Mouse (Mus musculus): Measurements from ENCODE around the gene Otud7b.

Otud7b gene

DNA sequence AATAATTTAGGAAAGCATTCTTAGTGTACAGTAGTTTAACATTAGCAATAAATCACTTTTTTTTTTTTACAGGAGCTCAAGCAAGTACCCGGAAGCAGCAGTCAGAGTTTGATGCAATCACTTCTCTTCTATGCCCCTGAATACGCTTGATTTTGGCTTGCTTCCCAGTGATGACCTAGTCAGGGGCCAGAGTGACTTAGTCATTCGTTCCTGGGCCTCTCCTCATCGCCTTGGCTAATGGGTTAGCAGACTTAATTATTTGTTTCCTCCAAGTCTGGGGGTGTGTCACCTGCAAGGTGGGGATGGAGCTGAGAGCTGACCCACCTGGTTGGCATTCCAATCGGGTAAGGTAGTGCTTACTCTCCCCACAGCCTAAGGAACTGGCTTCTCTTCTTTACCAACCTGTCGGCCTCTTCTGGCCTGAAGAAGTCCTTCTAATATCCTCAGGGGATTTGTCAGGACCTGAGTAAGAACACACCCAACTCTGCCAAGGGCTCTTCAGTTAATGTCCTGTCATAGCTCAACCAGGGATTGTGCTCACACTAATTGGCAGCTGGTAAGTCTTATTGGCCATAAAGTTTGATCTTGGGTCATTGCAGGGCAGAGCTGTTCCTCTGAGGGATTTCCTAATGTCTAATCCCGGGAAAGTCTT is 5.6 kb upstream of the Otud7b start:
- ChIA-PET POLR2A (interaction anchor here in 2 of 4 experiments (0.8 to 1.7 kb wide), 6 partner anchors 14 to 121 kb away, joined by 3 to 5 read pairs (median 4); partner anchors contain the start of genes Bola1 (in 1 of the 2), Hist2h2ab (in 1 of the 2), Hist2h2ac (in 1 of the 2) and Hist2h2be (in 1 of the 2)), CTCF (no interaction called here)

DNA sequence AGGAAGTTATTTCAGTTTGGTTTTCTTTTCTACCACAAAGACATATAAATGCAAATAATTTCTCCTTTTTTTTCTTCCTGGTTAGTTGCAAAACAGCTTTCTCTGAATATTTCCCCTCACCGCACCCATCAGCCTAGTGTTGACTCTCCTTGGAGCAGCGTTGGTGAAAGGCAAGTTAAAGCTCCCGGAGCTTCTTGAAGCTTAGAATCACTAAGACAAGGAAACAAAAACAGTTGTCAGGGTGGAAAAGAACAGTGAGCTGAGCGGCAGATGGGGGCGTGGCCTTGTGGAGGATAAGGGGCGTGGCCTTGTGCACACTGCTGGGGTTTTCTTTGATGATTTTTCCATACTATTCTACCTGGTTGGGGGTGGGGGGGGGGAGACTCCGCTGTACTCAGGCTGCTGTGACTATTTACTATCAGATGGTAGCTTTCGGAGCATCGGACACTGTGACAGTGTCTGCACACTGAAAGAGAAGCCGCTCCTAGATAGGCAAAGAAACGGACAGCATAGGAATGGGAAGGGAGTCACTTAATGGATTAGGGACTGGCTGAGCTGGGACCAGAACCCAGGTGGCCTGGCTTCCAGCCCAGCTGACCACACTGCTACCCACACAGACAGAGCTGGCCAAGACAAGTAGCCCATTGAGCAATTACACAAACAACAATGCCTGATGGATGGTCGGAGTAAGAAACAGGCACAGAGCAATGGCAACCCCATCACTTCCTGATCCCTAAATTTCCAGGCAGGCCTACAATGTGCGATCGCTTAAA is 2.0 kb upstream of the Otud7b start:
- CTCF ChIA-PET: interaction anchor here (0.5 to 2.4 kb wide), 10 partner anchors 9 to 251 kb away, joined by 3 to 13 read pairs (median 4); no protein-coding TSS in a partner anchor

DNA sequence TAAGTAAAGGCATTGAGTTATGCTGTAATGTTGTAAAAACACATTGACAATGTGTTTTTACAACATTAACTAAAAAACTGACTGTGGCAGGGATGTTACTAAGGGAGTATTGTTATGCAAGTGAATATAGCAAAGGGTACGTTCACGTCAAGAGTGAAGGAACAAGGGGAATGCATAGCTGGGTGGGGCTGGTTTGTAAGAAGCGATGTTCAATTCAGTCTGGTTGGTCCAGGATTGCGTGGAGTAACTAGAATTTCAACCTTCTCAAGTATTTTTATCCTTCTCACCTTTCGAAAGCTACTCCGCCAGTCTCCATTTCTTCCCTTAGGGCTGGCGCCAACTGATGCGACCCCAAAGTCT is 446 bp upstream of the Otud7b start:
- ChIA-PET POLR2A (interaction anchor here (0.5 to 3.9 kb wide), 44 partner anchors 8 to 593 kb away, joined by 3 to 18 read pairs (median 4); partner anchors contain the start of genes Bola1 (in 2 of the 4), Hist2h2ab (in 2 of the 4), Hist2h2ac (in 2 of the 4) and Hist2h2be (in 2 of the 4)), CTCF (interaction anchor here in 2 of 4 experiments (1.2 to 1.3 kb wide), 3 partner anchors 10 to 38 kb away, joined by 3 to 4 read pairs (median 4); no protein-coding TSS in a partner anchor)

More for the DNA sequence above, 2.0 kb upstream of the Otud7b start:
- POLR2A ChIA-PET: interaction anchor here (0.5 to 3.9 kb wide), 46 partner anchors 9 to 708 kb away, joined by 3 to 18 read pairs (median 4); partner anchors contain the start of genes Bola1 (in 2 of the 4), Hist2h2ab (in 2 of the 4), Hist2h2ac (in 2 of the 4) and Hist2h2bb (in 2 of the 4)

GRCm38 (mm10) chr3:96105232-96105747 is 963 bp downstream of the Otud7b start:
- CTCF ChIA-PET: interaction anchor here in 1 of 4 experiments (0.7 to 1.0 kb wide), 2 partner anchors 11 to 12 kb away, joined by 4 to 5 read pairs; no protein-coding TSS in a partner anchor
- POLR2A ChIA-PET: interaction anchor here (0.7 to 3.2 kb wide), 23 partner anchors 9 to 157 kb away, joined by 3 to 18 read pairs (median 3); partner anchors contain the start of genes Hist2h4 (in 1 of the 4) and Vps45 (in 1 of the 4)

- POLR2A ChIA-PET: interaction anchor here in 2 of 4 experiments (0.7 to 2.7 kb wide), 6 partner anchors 10 to 156 kb away, joined by 3 to 13 read pairs (median 3); no protein-coding TSS in a partner anchor
- CTCF ChIA-PET: no interaction called here
Observed at GRCm38 (mm10) chr3:96106151-96106550, 1.8 kb downstream of the Otud7b start.

DNA sequence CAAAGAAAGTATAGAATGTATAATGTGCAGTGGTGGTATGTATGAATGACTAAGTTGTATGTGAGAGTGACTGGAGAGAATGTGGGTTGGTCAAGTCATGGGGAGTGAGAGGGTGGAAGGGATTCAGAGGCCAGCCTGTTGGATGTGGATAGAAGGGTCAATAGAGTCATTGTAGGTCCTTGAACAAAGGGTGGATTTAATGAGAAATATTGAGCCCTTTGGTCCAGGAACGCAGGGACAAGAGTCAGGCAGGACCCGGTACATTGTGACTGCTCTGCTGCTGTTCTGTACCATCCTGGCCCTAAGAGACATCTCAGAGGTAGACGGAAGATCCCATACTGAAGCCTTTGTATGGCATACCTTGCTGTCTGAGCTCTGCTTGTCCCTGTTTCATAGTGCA is 4.0 kb downstream of the Otud7b start:
- CTCF ChIA-PET: interaction anchor here in 1 of 4 experiments (1.2 kb wide), 1 partner anchor 40 kb away, joined by 3 read pairs; no protein-coding TSS in a partner anchor
- POLR2A ChIA-PET: interaction anchor here in 1 of 4 experiments (0.8 to 1.4 kb wide), 2 partner anchors 24 to 38 kb away, joined by 3 to 4 read pairs; no protein-coding TSS in a partner anchor

GRCm38 (mm10) chr3:96113251-96113650 is 8.9 kb downstream of the Otud7b start:
- CTCF ChIA-PET: interaction anchor here in 1 of 4 experiments (0.7 kb wide), 1 partner anchor 11 kb away, joined by 3 read pairs; no protein-coding TSS in a partner anchor
- POLR2A ChIA-PET: interaction anchor here in 3 of 4 experiments (0.5 to 1.5 kb wide), 10 partner anchors 9 to 156 kb away, joined by 3 to 8 read pairs (median 4); partner anchors contain the start of genes Otud7b (in 2 of the 3), Hist2h2bb (in 1 of the 3) and Hist2h4 (in 1 of the 3)

DNA sequence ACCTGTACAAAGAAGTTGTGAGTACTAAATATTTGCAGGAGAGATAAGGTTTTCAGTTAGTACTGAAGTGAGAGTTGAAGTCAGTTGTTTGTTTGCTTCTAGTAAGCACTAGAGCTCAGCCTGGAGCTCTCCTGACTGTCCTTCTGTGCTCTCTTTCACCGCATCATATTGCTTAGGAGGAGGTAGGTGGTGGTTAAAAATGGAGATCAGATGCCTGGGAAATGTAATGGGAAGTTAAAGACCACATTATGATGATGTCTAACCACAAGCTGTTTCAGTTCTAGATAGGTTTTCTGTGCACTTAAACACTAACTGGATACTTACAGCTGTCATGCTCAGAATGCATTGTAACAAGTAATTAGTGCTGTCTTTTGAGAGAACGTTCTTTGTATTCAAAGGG is 13.8 kb downstream of the Otud7b start:
- POLR2A ChIA-PET: interaction anchor here in 2 of 4 experiments (1.0 to 1.7 kb wide), 6 partner anchors 9 to 52 kb away, joined by 3 to 7 read pairs (median 4); partner anchors contain the start of gene Otud7b (in 2 of the 2)

DNA sequence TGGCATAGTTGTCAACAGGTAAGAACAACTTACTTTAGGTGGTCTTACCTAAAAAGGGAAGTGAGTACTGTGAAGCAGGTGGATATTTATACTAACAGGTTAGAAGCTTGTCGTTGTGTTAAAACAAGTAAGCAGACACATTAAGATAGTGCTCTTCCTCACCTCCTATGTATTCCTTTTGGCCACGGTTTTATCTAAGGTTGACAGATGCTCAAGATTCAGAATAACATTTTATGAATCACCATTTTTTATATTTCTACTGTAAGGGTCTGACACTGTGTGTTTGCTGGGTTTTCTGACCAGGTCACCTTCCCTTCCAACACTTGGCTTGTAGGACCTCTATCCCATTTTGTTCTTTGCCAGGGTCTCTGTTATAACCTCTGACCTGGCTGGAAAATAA is 14.4 kb downstream of the Otud7b start:
- POLR2A ChIA-PET: interaction anchor here in 2 of 4 experiments (0.6 to 1.7 kb wide), 9 partner anchors 9 to 139 kb away, joined by 3 to 7 read pairs (median 3); partner anchors contain the start of gene Otud7b (in 2 of the 2)
- CTCF ChIA-PET: interaction anchor here in 1 of 4 experiments (0.6 kb wide), 1 partner anchor 28 kb away, joined by 4 read pairs; no protein-coding TSS in a partner anchor

More for the DNA sequence above, 13.8 kb downstream of the Otud7b start:
- CTCF ChIA-PET: no interaction called here

DNA sequence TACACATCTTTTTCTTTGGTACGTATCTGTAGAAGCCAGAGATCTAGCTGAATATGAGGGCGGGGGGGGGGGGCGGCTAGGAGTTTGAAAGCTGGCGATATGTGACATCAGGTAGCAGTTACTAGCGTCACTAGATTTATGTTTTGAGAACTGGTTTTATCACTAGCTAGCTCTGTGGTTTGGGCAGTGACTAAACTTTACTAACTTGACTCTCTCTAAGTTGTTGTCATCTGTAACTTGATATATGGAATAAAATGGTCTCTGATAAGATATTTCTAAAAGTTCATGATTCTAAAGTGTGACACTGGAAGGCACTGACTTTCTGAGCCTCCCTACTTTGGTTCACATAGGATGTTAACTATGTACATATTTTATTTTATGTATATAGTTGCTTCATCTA is 19.9 kb downstream of the Otud7b start:
- ChIA-PET CTCF (no interaction called here), POLR2A (interaction anchor here in 3 of 4 experiments (0.6 to 1.1 kb wide), 4 partner anchors 21 to 506 kb away, joined by 3 to 4 read pairs (median 3); partner anchors contain the start of genes Bola1 (in 1 of the 3) and Hist2h2ab (in 1 of the 3))

DNA sequence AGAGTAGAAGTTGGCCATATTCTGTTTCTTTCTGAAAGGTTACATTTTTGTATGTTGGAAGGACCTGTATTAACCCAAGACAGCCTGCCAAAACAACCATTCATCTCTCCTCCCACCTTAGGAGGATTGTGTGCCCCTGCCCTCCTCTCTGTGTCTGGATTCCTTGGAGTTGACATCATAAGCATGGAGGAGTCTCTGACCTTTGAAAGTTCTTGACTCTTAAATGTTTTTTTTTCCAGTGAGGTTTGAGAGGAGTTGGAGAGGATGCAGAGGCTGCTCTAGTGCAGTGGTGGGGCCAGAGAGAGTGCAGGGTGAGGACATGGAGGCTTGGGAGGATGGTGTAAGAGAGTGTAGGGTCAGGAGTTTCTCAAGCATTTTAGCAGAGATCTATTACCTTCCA is 23.8 kb downstream of the Otud7b start:
- ChIA-PET POLR2A (interaction anchor here in 1 of 4 experiments (1.1 kb wide), 1 partner anchor 141 kb away, joined by 4 read pairs; the partner anchor contains the start of gene Hist2h2bb), CTCF (no interaction called here)

GRCm38 (mm10) chr3:96132478-96132877 is 28.2 kb downstream of the Otud7b start:
- POLR2A ChIA-PET: interaction anchor here in 3 of 4 experiments (0.6 to 1.8 kb wide), 8 partner anchors 14 to 146 kb away, joined by 3 to 6 read pairs (median 3); partner anchors contain the start of genes Mtmr11 (in 1 of the 3) and Vps45 (in 1 of the 3)
- CTCF ChIA-PET: interaction anchor here in 1 of 4 experiments (1.2 to 2.0 kb wide), 2 partner anchors 15 to 52 kb away, joined by 3 to 7 read pairs; no protein-coding TSS in a partner anchor

DNA sequence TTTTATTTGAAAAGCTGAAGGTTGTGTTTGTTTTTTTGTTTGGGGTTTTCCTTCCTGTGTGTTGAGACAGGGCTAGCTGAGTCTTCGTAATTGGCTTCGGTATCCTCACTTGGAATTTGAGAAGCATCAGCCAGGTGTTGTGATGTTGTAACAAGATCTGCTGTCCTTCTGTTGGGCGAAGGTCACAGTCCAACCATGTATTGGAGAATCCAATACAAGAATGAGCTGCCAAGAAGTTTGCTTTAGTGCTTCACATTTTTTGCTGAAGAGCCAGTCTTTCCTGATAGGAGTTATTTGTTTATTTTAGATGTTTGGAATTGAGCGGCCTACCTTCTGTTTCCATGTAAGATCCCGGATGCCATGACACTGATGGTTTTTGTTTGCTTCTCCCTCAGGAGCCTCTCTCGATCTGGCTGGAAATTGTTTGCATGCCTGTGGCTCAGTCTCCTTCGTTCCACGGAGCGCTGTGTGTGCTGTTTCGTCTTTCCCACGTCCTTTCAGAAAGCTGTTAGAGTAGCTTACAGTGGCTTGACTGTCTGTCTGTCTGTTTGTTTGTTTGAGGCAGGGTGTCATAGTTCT is 29.1 kb downstream of the Otud7b start:
- POLR2A ChIA-PET: interaction anchor here in 2 of 4 experiments (0.9 to 1.9 kb wide), 6 partner anchors 13 to 174 kb away, joined by 3 to 6 read pairs (median 3); partner anchors contain the start of genes Mtmr11 (in 1 of the 2) and Vps45 (in 1 of the 2)
- CTCF ChIA-PET: interaction anchor here in 3 of 4 experiments (0.6 to 2.0 kb wide), 4 partner anchors 14 to 385 kb away, joined by 3 to 7 read pairs (median 3); no protein-coding TSS in a partner anchor

- ChIA-PET POLR2A (interaction anchor here in 1 of 4 experiments (0.6 to 0.7 kb wide), 3 partner anchors 33 to 696 kb away, joined by 3 to 4 read pairs (median 3); no protein-coding TSS in a partner anchor), CTCF (interaction anchor here in 1 of 4 experiments (0.6 kb wide), 1 partner anchor 1390 kb away, joined by 9 read pairs; no protein-coding TSS in a partner anchor)
Observed at GRCm38 (mm10) chr3:96135011-96135410, 30.7 kb downstream of the Otud7b start.

GRCm38 (mm10) chr3:96147950-96148349 is 43.6 kb downstream of the Otud7b start:
- CTCF ChIA-PET: interaction anchor here (0.7 to 2.2 kb wide), 37 partner anchors 10 to 217 kb away, joined by 3 to 21 read pairs (median 4); partner anchors contain the start of gene Mtmr11 (in 1 of the 4)
- POLR2A ChIA-PET: interaction anchor here in 3 of 4 experiments (0.7 to 1.5 kb wide), 24 partner anchors 12 to 209 kb away, joined by 3 to 6 read pairs (median 3); partner anchors contain the start of genes Mtmr11 (in 1 of the 3) and Otud7b (in 1 of the 3)

DNA sequence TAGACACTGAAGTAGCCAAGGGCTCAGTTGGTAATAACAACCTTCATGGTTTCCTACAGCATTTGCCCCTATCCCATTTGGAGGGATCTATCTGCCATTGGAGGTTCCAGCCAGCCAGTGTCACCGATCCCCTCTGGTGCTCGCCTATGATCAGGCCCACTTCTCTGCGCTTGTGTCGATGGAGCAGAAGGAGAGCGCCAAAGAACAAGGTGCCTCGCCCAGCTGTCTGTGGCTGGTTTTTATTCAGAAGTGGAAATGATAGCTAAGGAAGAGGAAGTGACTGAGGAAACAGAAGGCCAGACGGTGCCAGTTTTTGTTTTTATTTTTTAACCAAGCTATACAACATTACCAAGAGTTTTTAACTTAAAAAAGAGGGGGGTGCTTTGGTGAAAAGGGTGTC is 47.5 kb downstream of the Otud7b start:
- POLR2A ChIA-PET: interaction anchor here in 2 of 4 experiments (1.0 to 3.0 kb wide), 7 partner anchors 9 to 122 kb away, joined by 3 to 25 read pairs (median 5); partner anchors contain the start of genes Hist2h2ac (in 1 of the 2), Hist2h2be (in 1 of the 2) and Mtmr11 (in 1 of the 2)
- CTCF ChIA-PET: no interaction called here

Data from embryonic stem cell, embryonic (primary cell).